11 mouse cellular contexts compared by ENCODE assay signal in the genomic region with DNA sequence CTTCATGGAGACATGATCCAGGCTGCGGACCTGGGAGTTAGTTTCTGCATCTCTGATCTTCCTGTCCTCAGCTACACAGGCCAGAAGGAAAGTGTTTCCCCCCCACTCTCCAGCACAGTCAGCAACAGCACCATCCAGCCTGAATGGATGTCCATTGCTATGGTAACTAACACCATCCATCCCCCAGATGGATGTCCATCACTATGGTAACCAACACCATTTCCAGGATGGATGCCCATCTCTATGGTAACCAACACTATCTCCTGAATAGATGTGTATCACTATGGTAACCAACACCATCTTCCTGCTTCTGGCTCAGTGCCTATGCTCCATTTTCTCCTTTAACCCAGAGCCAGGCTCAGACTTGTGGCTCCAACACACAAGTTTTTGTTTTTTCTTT.
A peak's percentile ranks its signal among the peaks of the same experiment; 100 is the strongest.
DNase-seq lines count a peak whose midpoint lies in the region; ATAC-seq and TF ChIP-seq lines count a peak whose summit lies in the region.
"Had no signal": no experiment of that assay in that cellular context is flagged by ENCODE, and none has a peak within 500 bp of the region (broad histone marks: within the 10 kb centered on the region; RNA-seq: fewer than 3 reads in every experiment).

No protein-coding gene starts in this region.

- ATAC-seq in hindbrain, embryonic 11.5 days (ENCODE audit: low FRiP score) = peak; percentile 87
- no peak for ATAC-seq in intestine, embryonic 15.5 days

- no peaks in the 10 kb centered on the region for H3K36me3 ChIP-seq in hindbrain, embryonic 11.5 days (ENCODE audit: control insufficient read depth, insufficient read depth, low read length)
- H3K36me3 ChIP-seq in midbrain, embryonic 10.5 days = no peaks in the 10 kb centered on the region
- H3K36me3 ChIP-seq in intestine, embryonic 15.5 days = no peaks in the 10 kb centered on the region
- no peaks in the 10 kb centered on the region for H3K36me3 ChIP-seq in thymus, adult 2 months (ENCODE audit: control insufficient read depth, insufficient read depth, low read length)

- no peak overlapping the region for H3K4me3 ChIP-seq in hindbrain, embryonic 11.5 days (ENCODE audit: low read depth, low read length)
- no peak overlapping the region for H3K4me3 ChIP-seq in midbrain, embryonic 10.5 days
- H3K4me3 ChIP-seq in intestine, embryonic 15.5 days (replicated peaks) = no peak overlapping the region
- no peak overlapping the region for H3K4me3 ChIP-seq in thymus, adult 2 months (ENCODE audit: control insufficient read depth, insufficient read depth, low read length)

- TF ChIP-seq CTCF in thymus, adult 2 months (IDR thresholded peaks at IDR 0.05; ENCODE audit: borderline replicate concordance, control insufficient read depth, extremely low read depth, insufficient read depth, low read length, poor library complexity) = no peak

- H3K9ac ChIP-seq in hindbrain, embryonic 11.5 days (ENCODE audit: low read depth, low read length) = no peak overlapping the region
- H3K9ac ChIP-seq in intestine, embryonic 15.5 days = no peak overlapping the region

- TF ChIP-seq POLR2A in thymus, adult 2 months (IDR thresholded peaks at IDR 0.05; ENCODE audit: control insufficient read depth, extremely low read depth, insufficient read depth, low read length, poor library complexity) = no peak

- no peaks in the 10 kb centered on the region for H3K4me1 ChIP-seq in hindbrain, embryonic 11.5 days (replicated peaks; ENCODE audit: control insufficient read depth, insufficient read depth, low read length)
- peaks cover 9% of the 10 kb centered on the region; the same call in 1 of the 2 replicates for H3K4me1 ChIP-seq in midbrain, embryonic 10.5 days
- no peaks in the 10 kb centered on the region for H3K4me1 ChIP-seq in intestine, embryonic 15.5 days (replicated peaks)
- no peaks in the 10 kb centered on the region for H3K4me1 ChIP-seq in thymus, adult 2 months (replicated peaks; ENCODE audit: control insufficient read depth, insufficient read depth, low read length)

- H3K27ac ChIP-seq in hindbrain, embryonic 11.5 days (ENCODE audit: low read depth, low read length) = no peak overlapping the region
- no peak overlapping the region for H3K27ac ChIP-seq in midbrain, embryonic 10.5 days (replicated peaks)
- H3K27ac ChIP-seq in intestine, embryonic 15.5 days = no peak overlapping the region
- H3K27ac ChIP-seq in thymus, adult 2 months (ENCODE audit: control insufficient read depth, insufficient read depth, low read length) = no peak overlapping the region

- no peak overlapping the region for H3K4me2 ChIP-seq in hindbrain, embryonic 11.5 days (replicated peaks; ENCODE audit: low read depth, low read length)
- no peak overlapping the region for H3K4me2 ChIP-seq in intestine, embryonic 15.5 days (replicated peaks)
- H3K4me2 ChIP-seq: heart, embryonic 11.5 days had no signal

- DNase-seq in right cerebral cortex, postnatal 4 days = peak; percentile 38
- DNase-seq in right cerebral cortex, postnatal 36 days (ENCODE audit: low spot score in 2 of 2) = no peak
- DNase-seq in hindbrain, embryonic 11.5 days (ENCODE audit: low spot score) = peak; percentile 43
- peak; percentile 37 for DNase-seq in midbrain, embryonic 10.5 days (ENCODE audit: low spot score)
- DNase-seq in thymus, adult 2 months = no peak
- no peak for DNase-seq in adrenal gland, postnatal 10 days
- DNase-seq: cerebellum, adult 8-10 months; kidney, adult 11 months; lung, postnatal 10 days had no signal

- H3K9me3 ChIP-seq in hindbrain, embryonic 11.5 days (ENCODE audit: control insufficient read depth, low read length) = no peaks in the 10 kb centered on the region
- no peaks in the 10 kb centered on the region for H3K9me3 ChIP-seq in midbrain, embryonic 10.5 days (replicated peaks)
- H3K9me3 ChIP-seq in intestine, embryonic 15.5 days = no peaks in the 10 kb centered on the region

- WGBS in hindbrain, embryonic 11.5 days = 90% methylated on average over 1 of the region's 1 CpGs
- WGBS in midbrain, embryonic 10.5 days = 76% methylated on average over 1 of the region's 1 CpGs
- 88% methylated on average over 1 of the region's 1 CpGs for WGBS in intestine, embryonic 15.5 days
- WGBS in thymus, adult 2 months = 92% methylated on average over 1 of the region's 1 CpGs

- H3K27me3 ChIP-seq in hindbrain, embryonic 11.5 days (ENCODE audit: control insufficient read depth, insufficient read depth, low read length) = no peaks in the 10 kb centered on the region
- H3K27me3 ChIP-seq in midbrain, embryonic 10.5 days (ENCODE audit: low read depth, poor library complexity, severe bottlenecking) = no peaks in the 10 kb centered on the region
- no peaks in the 10 kb centered on the region for H3K27me3 ChIP-seq in intestine, embryonic 15.5 days (replicated peaks)
- no peaks in the 10 kb centered on the region for H3K27me3 ChIP-seq in thymus, adult 2 months (ENCODE audit: control insufficient read depth, insufficient read depth, low read length)

Comparison
In these comparisons a context has a peak if more than half of its experiments do, and no peak if none do; other contexts are left out.
1. DNase-seq: peak in right cerebral cortex, postnatal 4 days (single experiment), hindbrain, embryonic 11.5 days (single experiment) and midbrain, embryonic 10.5 days (single experiment); none in right cerebral cortex, postnatal 36 days (0 of 2), thymus, adult 2 months (single experiment) and adrenal gland, postnatal 10 days (single experiment).